Mouse (Mus musculus) myocyte (in vitro differentiated cells): Measurements from ENCODE around the gene C3ar1. TPM values are rescaled to one million over a fixed set of nuclear protein-coding genes. Genes with fewer than 3 reads are reported as not detected.

Experiments
- H3K27me3 ChIP-seq: one replicate; pipeline ENCODE4 v1.6.1; 2011; ENCODE audit not compliant: control insufficient read depth, insufficient read depth, insufficient read length
- H3K36me3 ChIP-seq: one replicate; pipeline ENCODE4 v1.6.1; 2011; ENCODE audit not compliant: control insufficient read depth, insufficient read depth
- H3K4me2 ChIP-seq: one replicate; pipeline ENCODE4 v1.6.1; 2011; ENCODE audit warnings: low read depth, control low read depth
- H3K4me3 ChIP-seq: one replicate; pipeline ENCODE4 v1.5.1; 2011; ENCODE audit warnings: mild to moderate bottlenecking, control low read depth, moderate library complexity
- H3K79me2 ChIP-seq: one replicate; pipeline ENCODE4 v1.6.1; 2011; ENCODE audit not compliant: control insufficient read depth, insufficient read depth
- H3ac ChIP-seq: one replicate; pipeline ENCODE4 v1.6.1; 2011; ENCODE audit not compliant: control insufficient read depth, insufficient read length
- CEBPB ChIP-seq: IDR thresholded peaks from 2 replicates; pipeline ENCODE4 v1.6.1; 2011; ENCODE audit warnings: mild to moderate bottlenecking, moderate library complexity; ENCODE audit not compliant: poor library complexity, insufficient read depth, severe bottlenecking
- E2F4 ChIP-seq: IDR thresholded peaks from one replicate; pipeline ENCODE4 v1.6.1; 2011; ENCODE audit warnings: mild to moderate bottlenecking, control low read depth, moderate library complexity; ENCODE audit not compliant: insufficient read depth
- MAX ChIP-seq: IDR thresholded peaks from one replicate; pipeline ENCODE4 v1.6.1; 2011; ENCODE audit warnings: low read depth, mild to moderate bottlenecking, control low read depth
- MYOD1 ChIP-seq, 3 experiments: IDR thresholded peaks; one replicate each; pipeline ENCODE4 v1.6.1; 2011; ENCODE audit warnings: control low read depth in 2 of 3, low read depth in 2 of 3, mild to moderate bottlenecking in 2 of 3, moderate library complexity in 1 of 3; ENCODE audit not compliant: insufficient read length in 2 of 3, control insufficient read depth in 1 of 3
- MYOG ChIP-seq, 3 experiments: IDR thresholded peaks; one replicate each; pipeline ENCODE4 v1.6.1; 2011; ENCODE audit warnings: control low read depth in 2 of 3, low read depth in 2 of 3, mild to moderate bottlenecking in 2 of 3; ENCODE audit not compliant: insufficient read length in 2 of 3, control insufficient read depth in 1 of 3, insufficient read depth in 1 of 3
- POLR2A ChIP-seq: IDR thresholded peaks from one replicate; pipeline ENCODE4 v1.6.1; 2011; ENCODE audit warnings: low read depth, mild to moderate bottlenecking, control low read depth, moderate library complexity; ENCODE audit not compliant: insufficient read length
- POLR2AphosphoS2 ChIP-seq: IDR thresholded peaks from one replicate; pipeline ENCODE4 v1.6.1; 2011; ENCODE audit warnings: low read depth, control low read depth; ENCODE audit not compliant: insufficient read length
- REST ChIP-seq: IDR thresholded peaks from one replicate; pipeline ENCODE4 v1.6.1; 2011; ENCODE audit warnings: mild to moderate bottlenecking, control low read depth, moderate library complexity; ENCODE audit not compliant: insufficient read depth, insufficient read length
- SRF ChIP-seq: IDR thresholded peaks from one replicate; pipeline ENCODE4 v1.6.1; 2011; ENCODE audit warnings: low read depth; ENCODE audit not compliant: control insufficient read depth, insufficient read length
- TCF12 ChIP-seq: IDR thresholded peaks from one replicate; pipeline ENCODE4 v1.6.1; 2011; ENCODE audit warnings: mild to moderate bottlenecking, control low read depth; ENCODE audit not compliant: poor library complexity, insufficient read depth, severe bottlenecking
- TCF3 ChIP-seq: IDR thresholded peaks from one replicate; pipeline ENCODE4 v1.6.1; 2011; ENCODE audit warnings: low read depth, control low read depth; ENCODE audit not compliant: insufficient read length
- USF1 ChIP-seq: IDR thresholded peaks from one replicate; pipeline ENCODE4 v1.6.1; 2011; ENCODE audit warnings: low read depth, mild to moderate bottlenecking, control low read depth, moderate library complexity
- polyA plus RNA-seq: library from polyadenylated mRNA; unstranded; fragments of >200 nt; fragmentation: generic; extraction: Trizol; gene quantifications from one replicate; pipeline ENCODE4 v1.2.1, GENCODE M21; 2012; ENCODE audit warnings: missing spikeins

C3ar1 gene
- polyA plus RNA-seq, 1 experiment = 0.19 TPM

- TF ChIP-seq MAX (no peak), POLR2AphosphoS2 (no peak)
- H3K4me2 ChIP-seq = no peak overlapping the region
- H3K27me3 ChIP-seq = no peaks in the 10 kb centered on the region
- H3ac ChIP-seq = no peak overlapping the region
- no peaks in the 10 kb centered on the region for H3K79me2 ChIP-seq
- H3K4me3 ChIP-seq = no peak overlapping the region
- H3K36me3 ChIP-seq = no peaks in the 10 kb centered on the region
These were observed 3.3 kb downstream of the C3ar1 start for GRCm38 (mm10) chr6:122852696-122853095.

GRCm38 (mm10) chr6:122843759-122844158 is 12.2 kb downstream of the C3ar1 start:
- Histone ChIP-seq H3K36me3 (peaks cover 15% of the 10 kb centered on the region), H3ac (no peak overlapping the region), H3K4me2 (no peak overlapping the region), H3K27me3 (no peaks in the 10 kb centered on the region), H3K4me3 (no peak overlapping the region), H3K79me2 (no peaks in the 10 kb centered on the region)
- TF ChIP-seq POLR2A = no peak
- TF ChIP-seq POLR2AphosphoS2 = no peak
- TF ChIP-seq REST = no peak
- no peak for TF ChIP-seq TCF12
- no peak for TF ChIP-seq MYOD1 (IDR thresholded peaks at IDR 0.05; ENCODE audit: control insufficient read depth in 1 of 3, insufficient read length in 2 of 3, low read depth in 2 of 3)
- TF ChIP-seq MAX = no peak
- TF ChIP-seq SRF = no peak
- no peak for TF ChIP-seq USF1
- no peak for TF ChIP-seq TCF3

GRCm38 (mm10) chr6:122837539-122837938 is 18.4 kb downstream of the C3ar1 start:
- H3K79me2 ChIP-seq = no peaks in the 10 kb centered on the region
- H3ac ChIP-seq = no peak overlapping the region
- H3K4me3 ChIP-seq = no peak overlapping the region
- no peak overlapping the region for H3K4me2 ChIP-seq
- TF ChIP-seq MYOG (IDR thresholded peaks at IDR 0.05; ENCODE audit: control insufficient read depth in 1 of 3, insufficient read depth in 1 of 3, insufficient read length in 2 of 3, low read depth in 2 of 3) (no peak), MAX (no peak), REST (no peak), MYOD1 (IDR thresholded peaks at IDR 0.05; ENCODE audit: control insufficient read depth in 1 of 3, insufficient read length in 2 of 3, low read depth in 2 of 3) (no peak), TCF3 (no peak), CEBPB (no peak), E2F4 (no peak), POLR2AphosphoS2 (no peak), USF1 (no peak), SRF (no peak), POLR2A (no peak)
- H3K27me3 ChIP-seq = no peaks in the 10 kb centered on the region
- H3K36me3 ChIP-seq = peaks cover 23% of the 10 kb centered on the region

GRCm38 (mm10) chr6:122836974-122837373 is 19.0 kb downstream of the C3ar1 start:
- H3K4me2 ChIP-seq = no peak overlapping the region
- peaks cover 29% of the 10 kb centered on the region for H3K36me3 ChIP-seq
- H3K4me3 ChIP-seq = no peak overlapping the region
- H3ac ChIP-seq = no peak overlapping the region
- H3K27me3 ChIP-seq = no peaks in the 10 kb centered on the region
- TF ChIP-seq POLR2AphosphoS2 = no peak
- no peak for TF ChIP-seq USF1
- TF ChIP-seq MYOG (IDR thresholded peaks at IDR 0.05; ENCODE audit: control insufficient read depth in 1 of 3, insufficient read depth in 1 of 3, insufficient read length in 2 of 3, low read depth in 2 of 3) = no peak
- TF ChIP-seq TCF3 = no peak
- TF ChIP-seq E2F4 = no peak
- TF ChIP-seq SRF = no peak
- TF ChIP-seq MAX = no peak
- TF ChIP-seq MYOD1 (IDR thresholded peaks at IDR 0.05; ENCODE audit: control insufficient read depth in 1 of 3, insufficient read length in 2 of 3, low read depth in 2 of 3) = no peak
- no peak for TF ChIP-seq REST
- TF ChIP-seq TCF12 = no peak
- no peak for TF ChIP-seq POLR2A
- no peak for TF ChIP-seq CEBPB
- H3K79me2 ChIP-seq = no peaks in the 10 kb centered on the region

GRCm38 (mm10) chr6:122834365-122834764 is 21.6 kb downstream of the C3ar1 start:
- Histone ChIP-seq H3ac (no peak overlapping the region), H3K4me3 (no peak overlapping the region), H3K4me2 (no peak overlapping the region), H3K79me2 (no peaks in the 10 kb centered on the region), H3K27me3 (no peaks in the 10 kb centered on the region), H3K36me3 (peaks cover 24% of the 10 kb centered on the region)
- TF ChIP-seq MYOG (IDR thresholded peaks at IDR 0.05; ENCODE audit: control insufficient read depth in 1 of 3, insufficient read depth in 1 of 3, insufficient read length in 2 of 3, low read depth in 2 of 3) = no peak
- TF ChIP-seq SRF = no peak
- no peak for TF ChIP-seq POLR2A
- TF ChIP-seq MAX = no peak
